Mouse (Mus musculus) common myeloid progenitor, adult 5-6 weeks (primary cell): Measurements from ENCODE around the gene Calcoco2. TPM values are rescaled to one million over a fixed set of nuclear protein-coding genes. Genes with fewer than 3 reads are reported as not detected.
"Not testable (repeated sequence)": the region's sequence is repeated elsewhere in the genome, so short reads cannot be mapped to it uniquely, and the experiment has no call there.

Source experiments
- ATAC-seq: replicated peaks from 2 replicates; pipeline ENCODE4 v1.8.0; 2016; ENCODE audit warnings: low read depth, mild to moderate bottlenecking, moderate TSS enrichment, inconsistent platforms; ENCODE audit not compliant: poor library complexity, severe bottlenecking
- total RNA-seq: library from RNA; stranded (forward); fragments of 200-1000, 187-1606 nt; gene quantifications from 2 replicates; pipeline ENCODE4 v1.2.3, GENCODE M21; 2017

The Calcoco2 gene
- not detected in 2 replicates for total RNA-seq

DNA sequence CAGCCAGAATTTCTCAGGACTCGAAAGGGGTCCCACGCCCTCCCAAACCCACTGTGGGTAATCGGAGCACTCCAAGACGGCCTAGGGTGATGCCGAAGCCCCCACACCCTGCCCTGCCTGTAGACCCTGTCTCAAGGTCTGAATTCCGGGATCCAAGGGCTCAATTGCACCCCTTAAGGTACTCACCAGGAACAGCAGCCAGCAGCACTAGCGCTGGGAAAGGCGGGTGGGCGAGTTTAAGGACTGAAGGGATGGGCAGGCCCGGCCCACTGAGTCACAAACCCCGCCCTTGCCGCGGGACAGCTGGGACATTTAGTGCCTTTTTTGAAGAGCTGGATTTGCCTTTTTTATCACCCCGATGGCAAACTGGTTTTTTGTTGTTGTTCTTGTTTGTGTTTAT, at the start of gene Calcoco2:
Gene Calcoco2, minus strand, starts transcription at position 214 of the 400 bp plus-strand sequence.
- no peak for ATAC-seq

DNA sequence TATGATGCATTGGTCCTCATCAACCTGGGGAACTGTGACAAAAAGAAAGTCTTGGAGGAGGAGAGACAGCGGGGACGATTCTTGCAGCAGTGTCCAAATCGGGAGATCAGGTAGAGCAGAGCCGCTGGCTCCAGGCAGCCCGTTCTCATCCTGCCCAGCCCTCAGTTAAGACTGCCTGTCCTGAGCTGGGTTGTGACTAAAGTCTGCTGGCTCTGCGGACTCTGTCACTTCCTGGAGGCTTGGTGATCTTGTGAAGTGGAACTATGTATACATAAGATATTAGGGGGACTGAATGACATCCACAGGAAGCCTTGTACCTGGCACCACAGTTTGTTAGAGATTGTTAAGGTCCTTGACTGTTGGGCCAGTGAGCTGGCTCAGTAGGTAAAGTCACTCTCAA, 35.7 kb upstream of the Calcoco2 start:
- no peak for ATAC-seq

DNA sequence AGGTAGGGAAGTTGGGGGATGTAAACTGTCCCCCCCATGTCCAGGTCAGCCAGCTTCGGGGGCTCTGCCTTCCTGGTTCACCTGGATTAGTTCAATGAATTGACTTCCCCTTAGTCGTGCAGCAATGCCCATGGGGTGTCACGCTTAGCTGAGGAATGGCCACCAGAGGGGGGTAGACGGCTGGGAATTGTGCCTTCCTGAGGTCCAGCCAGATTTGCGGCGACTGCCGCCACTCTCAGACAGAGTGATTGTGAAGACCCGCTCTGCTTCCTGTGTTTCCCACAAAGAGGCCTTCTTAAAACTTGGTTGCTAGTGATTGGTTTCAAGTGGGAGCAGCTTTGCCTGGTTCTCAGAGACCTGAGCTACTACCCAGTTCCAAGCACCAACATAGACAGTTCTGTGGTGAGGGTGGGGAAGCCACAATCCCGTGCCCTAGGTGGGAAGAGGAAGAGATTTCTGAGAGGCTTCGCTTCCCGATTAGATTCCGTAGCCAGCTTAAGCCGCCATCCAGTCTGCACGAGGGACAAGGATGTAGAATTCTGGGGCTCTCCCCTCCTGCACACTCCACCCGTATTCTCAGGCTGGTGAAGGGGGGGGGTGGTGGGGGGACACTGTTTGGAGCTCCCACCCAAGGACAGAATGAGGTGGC, 34.0 kb upstream of the Calcoco2 start:
- ATAC-seq = peak; percentile 87; the same call in 1 of the 2 replicates

DNA sequence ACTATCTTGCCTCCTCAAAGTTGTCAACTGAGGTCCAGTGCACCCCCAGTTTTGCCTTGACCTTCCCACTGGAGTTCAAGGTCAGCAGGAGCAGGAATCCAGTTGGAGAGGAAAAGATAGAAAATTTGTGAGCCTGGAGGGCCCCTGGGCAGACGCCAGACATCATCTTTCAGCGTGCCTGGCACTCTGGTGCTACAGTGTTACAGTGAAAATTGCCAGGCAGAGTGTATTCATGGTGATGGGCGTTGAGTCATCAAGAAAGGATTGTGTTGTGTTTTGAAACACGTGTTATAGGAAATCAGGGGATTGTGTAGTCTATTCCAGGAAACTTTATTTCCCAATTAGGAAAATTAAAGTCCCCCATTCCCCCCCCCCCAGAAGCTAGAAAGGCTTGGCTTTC, 32.0 kb upstream of the Calcoco2 start:
- no peak for ATAC-seq

DNA sequence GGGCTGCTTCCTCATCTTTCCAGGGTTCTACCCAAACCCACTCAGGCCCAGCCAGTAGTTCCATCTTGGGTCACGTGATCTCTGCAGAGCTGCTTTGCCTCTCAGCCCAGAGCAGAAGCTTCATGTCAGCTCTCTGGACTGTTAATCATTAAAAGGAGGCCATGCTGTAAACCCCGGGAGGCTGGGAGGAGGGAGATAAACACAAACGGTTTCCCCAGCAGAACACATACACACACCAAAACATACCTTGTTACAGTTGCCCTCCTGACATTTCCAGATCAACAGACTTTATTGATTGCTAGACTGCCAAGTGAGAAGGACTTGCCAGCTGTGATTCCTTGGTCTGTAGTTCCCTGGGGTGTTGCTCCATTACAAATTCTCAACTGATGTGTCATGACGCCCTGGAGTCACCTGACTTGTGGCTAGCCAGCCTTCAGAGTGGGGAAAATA, 29.0 kb upstream of the Calcoco2 start:
- no peak for ATAC-seq

DNA sequence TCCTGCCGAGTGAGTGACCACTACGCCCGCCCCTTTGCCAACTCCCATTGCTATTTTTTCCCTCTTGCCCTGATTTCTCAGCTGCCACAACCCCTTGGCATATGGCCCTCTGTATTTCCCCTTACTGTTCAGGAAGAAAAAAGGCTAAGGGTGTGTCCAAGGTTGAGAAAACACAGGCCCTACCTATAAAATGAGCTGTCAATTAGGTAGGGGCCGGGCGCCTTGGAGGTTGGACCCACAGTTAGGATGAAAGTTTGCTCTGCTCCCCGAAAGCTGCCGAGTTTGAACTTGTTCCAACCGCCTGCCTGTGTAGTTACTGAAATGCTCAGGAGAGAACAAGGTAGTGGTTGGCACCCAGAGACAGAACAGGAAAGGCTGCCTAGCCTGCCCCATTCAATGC, 24.1 kb upstream of the Calcoco2 start:
- no peak for ATAC-seq

DNA sequence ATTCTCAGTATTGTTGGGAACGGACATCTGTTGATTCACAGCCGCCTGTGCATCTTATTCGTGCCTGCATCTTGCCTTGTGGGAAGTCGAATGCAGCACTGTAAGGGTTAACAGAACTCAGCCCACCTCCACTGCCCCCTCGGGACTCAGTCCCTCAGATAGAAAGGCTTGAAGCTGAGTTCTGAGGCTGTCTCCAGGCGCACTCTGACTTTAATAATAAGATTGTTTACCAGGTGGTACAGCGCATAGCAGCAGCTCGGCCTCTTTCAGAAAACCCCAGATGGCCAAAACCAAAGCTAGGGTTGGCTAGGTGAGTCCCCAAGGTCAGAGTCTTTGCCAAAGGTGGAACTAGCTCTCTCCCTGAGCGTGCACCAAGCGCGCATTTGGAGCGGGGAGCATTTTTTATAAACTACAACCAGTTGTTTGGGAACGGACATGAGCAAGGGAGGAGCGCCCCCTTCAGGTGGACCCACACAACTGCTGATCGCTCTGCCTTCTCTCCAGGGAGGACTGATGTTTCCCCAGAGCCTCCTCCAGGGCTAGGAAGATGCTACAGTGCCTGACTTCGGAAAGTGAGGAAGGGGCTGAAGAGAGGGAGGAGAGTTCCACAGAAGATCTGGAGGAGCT, 21.6 kb upstream of the Calcoco2 start, which contains the start of gene Ttll6:
Gene Ttll6, plus strand, starts transcription at position 548 of the 627 bp plus-strand sequence.
- ATAC-seq = peak; percentile 72; the same call in 1 of the 2 replicates

DNA sequence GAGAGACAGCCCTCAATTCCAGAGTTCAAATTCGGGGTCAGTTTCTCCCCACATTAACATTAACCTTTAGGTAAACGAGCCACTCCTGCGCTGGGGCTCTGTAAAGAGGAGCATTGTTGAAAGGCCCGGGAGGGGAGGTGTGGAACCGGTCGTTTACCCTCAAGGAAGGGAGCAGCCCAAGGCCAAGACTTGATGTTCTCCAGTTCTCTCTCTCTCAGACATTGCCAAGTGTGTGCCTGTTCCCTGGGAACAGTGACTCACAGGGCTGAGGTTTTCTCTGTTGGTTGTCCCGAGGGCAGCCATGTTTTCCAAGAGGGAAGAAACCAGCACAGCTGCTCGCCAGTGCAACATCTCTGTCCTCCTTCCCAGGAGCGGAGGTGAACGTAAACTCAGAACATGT, 18.8 kb upstream of the Calcoco2 start:
- ATAC-seq = no peak

DNA sequence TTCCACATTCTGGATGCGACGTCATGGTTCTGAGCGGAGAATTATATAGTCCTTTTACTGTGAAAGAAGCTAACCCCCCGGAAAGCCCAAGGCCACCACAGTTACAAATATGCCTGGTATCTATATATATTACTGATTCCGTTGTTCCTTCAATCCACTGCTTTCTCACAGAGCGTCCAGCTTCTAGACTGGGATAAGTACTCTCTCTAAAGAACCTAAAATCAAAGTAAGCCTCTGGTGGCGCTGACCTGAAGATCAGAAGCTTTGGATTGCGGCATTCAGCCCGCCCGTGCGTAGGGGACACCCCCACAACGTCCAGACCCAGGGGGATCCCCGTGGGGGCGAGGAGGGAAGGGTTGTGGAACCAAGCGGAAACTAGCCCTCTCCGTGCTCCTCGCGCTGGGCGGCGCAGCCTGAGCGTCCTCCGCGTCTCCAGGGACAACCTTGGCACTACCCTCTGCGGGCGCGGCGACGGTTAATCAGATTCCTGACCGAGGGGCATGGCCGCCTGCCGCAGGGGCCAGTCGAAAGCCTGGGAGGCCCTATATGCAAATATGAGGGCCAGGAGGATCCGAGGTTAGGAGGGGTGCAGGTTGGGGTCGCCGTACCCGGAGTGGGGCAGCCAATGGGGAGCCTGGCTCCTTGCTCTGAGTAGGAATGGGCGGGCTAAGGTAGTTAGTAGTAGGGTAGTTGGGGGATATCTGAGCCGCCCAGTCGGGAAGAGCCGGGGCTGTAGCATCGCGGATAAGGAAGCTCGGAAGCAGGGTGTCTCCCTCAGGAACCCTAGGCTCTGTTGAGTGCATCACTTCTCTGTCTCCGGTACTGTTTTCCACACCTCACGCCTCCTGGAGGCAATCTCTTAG, 12.5 kb upstream of the Calcoco2 start:
- ATAC-seq = peak; percentile 50

DNA sequence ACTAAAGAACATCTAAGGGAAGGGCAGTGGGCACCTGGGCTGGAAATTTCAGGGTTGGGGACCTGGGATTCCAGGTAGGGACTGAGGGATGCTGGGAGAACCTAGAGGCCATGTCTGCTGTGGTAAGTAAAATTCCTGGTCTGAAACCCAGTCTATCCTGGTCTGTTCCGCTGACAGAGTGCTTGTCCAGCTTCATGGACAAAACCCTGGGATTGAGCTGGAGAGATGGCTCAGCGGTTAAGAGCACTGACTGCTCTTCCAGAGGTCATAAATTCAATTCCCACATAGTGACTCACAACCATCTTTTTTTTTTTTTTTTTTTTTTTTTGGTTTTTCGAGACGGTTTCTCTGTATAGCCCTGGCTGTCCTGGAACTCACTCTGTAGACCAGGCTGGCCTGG, 11.0 kb upstream of the Calcoco2 start:
- not testable (repeated sequence) for ATAC-seq

DNA sequence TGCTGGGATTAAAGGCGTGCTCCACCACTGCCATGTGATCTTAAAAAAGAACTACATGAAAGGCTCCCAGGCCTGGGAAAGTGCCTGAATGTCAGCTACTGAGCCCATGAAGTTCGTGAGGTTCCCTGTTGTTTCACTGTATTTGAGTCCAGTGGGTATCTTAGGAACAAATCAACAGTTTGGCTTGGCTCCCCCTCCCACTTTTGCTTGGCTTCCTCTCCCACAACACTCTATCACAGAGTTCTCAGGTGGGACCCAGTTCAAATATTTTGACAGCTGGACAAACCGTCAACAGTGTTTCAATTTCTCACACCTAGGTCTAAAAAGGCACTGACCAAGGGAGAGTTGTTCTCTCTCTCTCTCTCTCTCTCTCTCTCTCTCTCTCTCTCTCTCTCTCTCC, 7.6 kb upstream of the Calcoco2 start:
- ATAC-seq = no peak

DNA sequence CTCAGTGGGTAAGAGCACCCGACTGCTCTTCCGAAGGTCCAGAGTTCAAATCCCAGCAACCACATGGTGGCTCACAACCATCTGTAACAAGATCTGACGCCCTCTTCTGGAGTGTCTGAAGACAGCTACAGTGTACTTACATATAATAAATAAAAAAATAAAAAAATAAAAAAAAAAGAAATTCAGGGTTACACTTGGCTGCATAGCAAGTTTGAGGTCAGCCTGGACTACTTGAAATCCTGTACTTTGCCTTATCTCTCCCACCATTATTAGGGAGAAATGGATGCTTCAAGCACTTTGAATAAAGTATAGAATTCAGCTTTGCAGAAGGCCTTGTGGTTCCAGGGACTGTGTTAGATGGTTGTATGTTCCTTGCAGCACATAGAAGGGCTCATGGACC, 5.2 kb upstream of the Calcoco2 start:
- ATAC-seq = not testable (repeated sequence)

DNA sequence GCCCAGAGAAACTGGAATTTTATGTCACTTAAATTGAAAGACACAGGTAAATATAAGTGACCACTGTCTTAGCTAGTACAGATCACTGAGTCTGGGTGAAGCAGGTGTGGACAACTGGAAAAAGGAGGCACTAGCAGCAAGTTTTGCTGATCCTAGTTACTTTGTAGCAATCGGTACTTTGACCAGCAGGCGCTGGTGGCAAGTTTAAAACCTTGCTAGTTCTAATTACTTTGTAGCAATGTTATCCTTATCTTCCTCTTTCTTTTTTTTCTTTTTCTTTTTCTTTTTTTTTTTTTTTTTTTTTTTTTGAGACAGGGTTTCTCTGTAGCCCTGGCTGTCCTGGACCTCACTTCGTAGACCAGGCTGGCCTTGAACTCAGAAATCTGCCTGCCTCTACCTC, 4.4 kb upstream of the Calcoco2 start:
- ATAC-seq = no peak

DNA sequence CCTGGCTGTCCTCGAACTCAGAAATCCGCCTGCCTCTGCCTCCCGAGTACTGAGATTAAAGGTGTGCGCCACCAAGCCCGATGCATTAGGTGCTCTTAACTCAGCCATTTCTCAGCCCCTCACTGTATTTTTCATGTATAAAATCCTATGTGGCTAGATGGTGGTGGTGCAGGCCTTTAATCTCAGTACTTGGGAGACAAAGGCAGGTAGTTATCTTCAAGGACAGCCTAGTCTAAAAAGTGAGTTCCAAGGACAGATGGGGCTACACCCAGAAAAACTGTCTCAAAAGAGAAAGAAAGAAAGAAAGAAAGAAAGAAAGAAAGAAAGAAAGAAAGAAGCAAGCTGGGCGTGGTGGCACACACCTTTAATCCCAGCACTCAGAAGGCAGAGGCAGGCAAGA, 3.7 kb upstream of the Calcoco2 start:
- ATAC-seq = no peak

DNA sequence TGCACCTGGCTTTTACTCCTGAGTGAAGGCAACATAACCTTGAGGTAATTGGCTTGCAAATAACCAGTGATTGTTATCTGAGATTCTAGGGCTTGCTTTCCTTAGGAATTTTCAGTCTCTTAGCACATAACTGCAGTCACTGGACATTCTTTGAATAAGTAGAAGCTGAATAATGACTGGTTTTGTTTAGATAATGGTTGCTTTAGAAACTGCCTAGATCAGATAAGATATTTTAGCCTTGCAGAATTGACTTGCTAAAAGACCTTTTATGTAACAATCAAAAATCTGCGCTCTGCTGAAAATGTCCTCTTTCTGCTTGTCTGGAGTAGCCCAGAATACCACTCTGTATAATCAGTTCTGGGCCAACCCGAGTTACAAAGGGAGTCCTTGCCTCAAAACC, 2.3 kb upstream of the Calcoco2 start:
- no peak for ATAC-seq

DNA sequence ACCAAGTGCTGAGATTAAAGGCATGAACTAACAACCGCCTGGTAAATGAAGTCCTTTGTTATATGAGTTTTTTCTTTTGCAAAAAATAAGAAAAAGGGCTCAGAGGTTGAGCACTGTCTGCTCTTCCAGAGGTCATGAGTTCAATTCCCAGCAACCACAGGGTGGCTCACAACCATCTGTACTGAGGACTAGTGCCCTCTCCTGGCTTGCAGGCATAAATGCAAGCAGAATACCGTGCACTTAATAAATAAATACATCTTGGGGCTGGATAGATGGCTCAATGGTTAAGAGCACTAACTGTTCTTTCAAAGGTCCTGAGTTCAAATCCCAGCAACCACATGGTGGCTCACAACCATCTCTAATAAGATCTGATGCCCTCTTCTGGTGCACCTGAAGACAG, 814 bp downstream of the Calcoco2 start:
- ATAC-seq = not testable (repeated sequence)

DNA sequence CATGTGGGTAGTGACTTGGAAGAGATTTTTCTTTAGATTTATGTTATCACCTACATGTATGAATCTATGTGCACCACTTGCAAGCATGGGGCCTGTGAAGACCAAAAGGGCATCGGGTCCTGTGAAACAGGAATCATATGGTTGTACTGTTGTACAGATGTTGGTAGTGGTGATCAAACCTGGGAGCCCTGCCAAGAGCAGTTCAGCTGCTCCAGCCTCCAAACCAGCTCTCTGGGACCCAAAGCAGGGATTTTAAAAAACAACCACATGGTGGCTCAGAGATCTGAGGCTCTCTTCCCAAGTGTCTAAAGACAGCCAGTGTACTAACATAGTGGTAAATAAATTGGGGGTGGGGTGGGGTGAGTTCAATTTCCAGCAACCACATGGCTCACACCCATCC, 3.4 kb downstream of the Calcoco2 start:
- ATAC-seq = no peak

DNA sequence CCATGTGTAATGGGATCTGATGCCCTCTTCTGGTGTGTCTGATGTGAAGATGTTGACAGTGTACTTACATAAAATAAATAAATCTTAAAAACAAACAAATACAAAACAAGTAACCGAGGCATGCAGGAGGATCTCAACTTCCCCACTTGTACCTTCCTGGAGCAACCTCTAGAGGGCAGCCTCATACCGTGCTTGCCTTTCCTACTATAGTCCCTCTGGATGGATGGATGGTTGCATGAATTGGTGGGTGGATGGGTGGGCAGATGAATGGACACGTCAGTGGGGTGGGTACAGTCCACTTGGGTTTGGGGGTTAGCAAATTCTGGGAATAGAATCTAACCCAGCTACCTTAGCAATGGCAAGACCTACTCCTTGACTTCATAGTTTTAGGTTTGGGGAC, 18.4 kb downstream of the Calcoco2 start:
- peak; percentile 77 for ATAC-seq

DNA sequence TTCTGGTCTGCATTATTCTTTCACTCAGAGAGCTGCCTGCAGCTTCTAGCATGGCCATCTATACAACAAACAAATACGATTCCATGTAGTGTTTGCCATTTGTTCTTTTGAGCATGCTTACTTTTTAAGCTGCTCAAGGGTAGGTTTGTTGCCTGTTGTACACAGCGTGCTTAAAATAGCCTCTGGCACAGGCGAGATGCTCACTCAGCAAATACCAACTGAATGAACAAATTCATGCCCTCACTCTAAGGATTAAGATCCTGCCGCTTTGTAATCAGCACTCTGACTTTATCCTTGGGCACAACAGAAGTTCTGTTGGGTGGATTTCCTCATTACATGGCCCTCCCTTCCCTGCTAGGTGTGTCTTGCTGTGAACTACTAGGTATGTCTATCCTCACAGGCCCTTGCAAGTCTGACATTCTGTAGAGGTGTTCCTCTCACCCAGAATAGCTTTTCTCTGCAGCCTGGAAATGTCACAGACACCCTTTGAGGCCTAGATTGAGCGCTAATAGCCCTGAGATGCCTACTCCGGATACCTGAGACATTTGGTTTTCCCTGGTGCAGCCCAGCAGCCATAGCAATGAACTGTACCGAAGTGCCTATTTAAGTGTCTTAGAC, 19.0 kb downstream of the Calcoco2 start:
- ATAC-seq = no peak

DNA sequence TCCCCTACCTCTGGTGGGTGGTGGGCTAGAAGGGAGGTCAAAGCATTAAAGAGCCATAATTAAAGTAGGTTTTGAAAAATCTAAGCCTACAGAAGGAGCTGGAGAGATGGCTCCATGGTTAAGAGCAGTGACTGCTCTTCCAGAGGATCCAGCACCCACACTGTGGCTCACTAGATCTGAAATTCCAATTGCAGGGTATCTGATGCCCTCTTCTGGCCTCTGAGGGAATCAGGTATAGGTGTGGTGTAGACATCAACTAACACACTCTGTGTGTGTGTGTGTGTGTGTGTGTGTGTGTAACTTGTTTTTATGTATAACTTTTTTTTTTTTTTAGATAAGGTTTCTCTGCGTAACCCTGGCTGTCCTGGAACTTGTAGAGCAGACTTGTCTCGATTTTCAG, 20.7 kb downstream of the Calcoco2 start:
- no peak for ATAC-seq
